Mouse (Mus musculus): ENCODE data around the gene Lctl. TPM values are rescaled to one million over a fixed set of nuclear protein-coding genes. Genes with fewer than 3 reads are reported as not detected.
"Not testable (repeated sequence)": the region's sequence is repeated elsewhere in the genome, so short reads cannot be mapped to it uniquely, and the experiment has no call there.

The Lctl gene
- total RNA-seq, 1 experiment: 2.3 TPM

GRCm38 (mm10) chr9:64119898-64120297 is 3.0 kb downstream of the Lctl start:
- H3K36me3 ChIP-seq (ENCODE audit: control insufficient read depth, insufficient read depth, low read length, poor library complexity, severe bottlenecking): no peaks in the 10 kb centered on the region
- in situ Hi-C loops (cut with MboI; ENCODE audit: low sequenced_read_pairs in 2 of 2, unreplicated experiment in 2 of 2): no loop called here
- no peaks in the 10 kb centered on the region for H3K9me3 ChIP-seq (ENCODE audit: control insufficient read depth, insufficient read depth, low read depth, low read length)
- no peak overlapping the region for H3K4me3 ChIP-seq (ENCODE audit: insufficient read depth in 1 of 2, low read depth in 1 of 2, low read length in 2 of 2, poor library complexity in 1 of 2, severe bottlenecking in 1 of 2)
- H3K9ac ChIP-seq (ENCODE audit: insufficient read depth, low read depth, low read length, poor library complexity, severe bottlenecking): no peak overlapping the region
- peaks cover 5 to 17% of the 10 kb centered on the region in 2 experiments; a peak in 3 of 4 replicates for H3K4me1 ChIP-seq (ENCODE audit: control insufficient read depth in 2 of 2, insufficient read depth in 2 of 2, low read length in 2 of 2, poor library complexity in 1 of 2)
- peak; percentile 84 for DNase-seq (ENCODE audit: low read depth, low spot score)
- peak; percentile 27; the same call in 1 of the 2 replicates for TF ChIP-seq ZC3H11A (IDR thresholded peaks at IDR 0.05; ENCODE audit: borderline replicate concordance, low read depth, low read length)
- peak; percentile 93 for TF ChIP-seq ZNF384 (IDR thresholded peaks at IDR 0.05; ENCODE audit: low read depth, low read length)
- no peak for TF ChIP-seq CHD2 (IDR thresholded peaks at IDR 0.05; ENCODE audit: low read depth, low read length)
- no peak for TF ChIP-seq MAFK (IDR thresholded peaks at IDR 0.05; ENCODE audit: insufficient read depth, low read depth, low read length)
- no peak for TF ChIP-seq HCFC1 (IDR thresholded peaks at IDR 0.05; ENCODE audit: borderline replicate concordance, insufficient read depth, low read length)
- H3K27ac ChIP-seq (ENCODE audit: insufficient read depth, low read depth, low read length, poor library complexity, severe bottlenecking): no peak overlapping the region

DNA sequence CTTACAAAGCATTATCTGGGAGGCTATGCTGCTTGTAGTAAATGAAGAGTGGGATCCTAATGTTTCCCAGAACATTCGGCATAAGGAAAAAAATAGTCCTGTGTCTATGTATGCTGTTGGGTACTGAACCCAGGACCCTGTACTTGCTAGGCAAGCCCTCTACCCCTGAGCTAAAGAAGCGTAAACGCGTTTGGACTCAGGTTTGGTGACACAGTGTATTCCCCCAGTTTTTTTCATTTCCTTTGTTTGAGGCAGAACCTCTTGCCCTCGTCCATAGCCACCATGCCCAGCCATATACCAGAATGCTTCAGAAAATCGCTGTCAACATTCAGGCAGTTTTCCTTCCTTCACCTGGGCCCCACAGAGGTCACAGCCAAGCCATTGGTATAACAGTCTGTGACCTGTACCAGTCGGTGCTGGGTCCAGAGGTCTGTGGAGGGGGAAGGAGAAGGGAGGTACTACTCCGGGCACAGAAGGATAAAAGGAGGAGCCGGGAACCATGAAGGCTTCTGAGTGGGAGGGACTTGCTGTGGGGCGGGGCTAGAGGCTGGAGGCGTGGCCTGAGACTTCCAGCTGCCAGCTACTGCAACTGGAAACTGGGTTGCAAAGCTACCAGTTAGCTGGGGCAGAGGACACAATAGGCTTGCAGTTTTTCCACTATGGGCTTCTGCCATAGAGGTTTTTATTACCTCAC is 3.8 kb downstream of the Lctl start:
- H3K27ac ChIP-seq (ENCODE audit: insufficient read depth, low read depth, low read length, poor library complexity, severe bottlenecking): no peak overlapping the region
- peak overlapping the region; percentile 45 to 54; a peak in 3 of 4 replicates for H3K4me3 ChIP-seq (ENCODE audit: insufficient read depth in 1 of 2, low read depth in 1 of 2, low read length in 2 of 2, poor library complexity in 1 of 2, severe bottlenecking in 1 of 2)
- TF ChIP-seq MAFK (IDR thresholded peaks at IDR 0.05; ENCODE audit: insufficient read depth, low read depth, low read length): no peak
- TF ChIP-seq ZC3H11A (IDR thresholded peaks at IDR 0.05; ENCODE audit: borderline replicate concordance, low read depth, low read length): no peak
- no peak for TF ChIP-seq CHD2 (IDR thresholded peaks at IDR 0.05; ENCODE audit: low read depth, low read length)
- no peak for TF ChIP-seq HCFC1 (IDR thresholded peaks at IDR 0.05; ENCODE audit: borderline replicate concordance, insufficient read depth, low read length)
- no peak for TF ChIP-seq ZNF384 (IDR thresholded peaks at IDR 0.05; ENCODE audit: low read depth, low read length)
- DNase-seq (ENCODE audit: low read depth, low spot score): peak; percentile 86
- no peaks in the 10 kb centered on the region for H3K9me3 ChIP-seq (ENCODE audit: control insufficient read depth, insufficient read depth, low read depth, low read length)
- peaks cover 5 to 24% of the 10 kb centered on the region in 2 experiments for H3K4me1 ChIP-seq (ENCODE audit: control insufficient read depth in 2 of 2, insufficient read depth in 2 of 2, low read length in 2 of 2, poor library complexity in 1 of 2)
- in situ Hi-C loops (cut with MboI; ENCODE audit: low sequenced_read_pairs in 2 of 2, unreplicated experiment in 2 of 2): no loop called here
- H3K9ac ChIP-seq (ENCODE audit: insufficient read depth, low read depth, low read length, poor library complexity, severe bottlenecking): peak overlapping the region; percentile 53; the same call in 1 of the 2 replicates
- no peaks in the 10 kb centered on the region for H3K36me3 ChIP-seq (ENCODE audit: control insufficient read depth, insufficient read depth, low read length, poor library complexity, severe bottlenecking)

- in situ Hi-C loops (cut with MboI; ENCODE audit: low sequenced_read_pairs in 2 of 2, unreplicated experiment in 2 of 2): no loop called here
- Histone ChIP-seq H3K9me3 (ENCODE audit: control insufficient read depth, insufficient read depth, low read depth, low read length) (no peaks in the 10 kb centered on the region), H3K4me1 (ENCODE audit: control insufficient read depth in 2 of 2, insufficient read depth in 2 of 2, low read length in 2 of 2, poor library complexity in 1 of 2) (peaks cover 8 to 29% of the 10 kb centered on the region in 2 experiments), H3K27ac (ENCODE audit: insufficient read depth, low read depth, low read length, poor library complexity, severe bottlenecking) (no peak overlapping the region), H3K9ac (ENCODE audit: insufficient read depth, low read depth, low read length, poor library complexity, severe bottlenecking) (peak overlapping the region; percentile 14; the same call in 1 of the 2 replicates), H3K4me3 (ENCODE audit: insufficient read depth in 1 of 2, low read depth in 1 of 2, low read length in 2 of 2, poor library complexity in 1 of 2, severe bottlenecking in 1 of 2) (peak overlapping the region in 1 of 2 experiments; percentile 18; a peak in 1 of 4 replicates), H3K36me3 (ENCODE audit: control insufficient read depth, insufficient read depth, low read length, poor library complexity, severe bottlenecking) (no peaks in the 10 kb centered on the region)
- no peak for TF ChIP-seq MAFK (IDR thresholded peaks at IDR 0.05; ENCODE audit: insufficient read depth, low read depth, low read length)
- no peak for TF ChIP-seq ZNF384 (IDR thresholded peaks at IDR 0.05; ENCODE audit: low read depth, low read length)
- peak; percentile 75 for DNase-seq (ENCODE audit: low read depth, low spot score)
These were observed 5.7 kb downstream of the Lctl start for GRCm38 (mm10) chr9:64122601-64123000.

GRCm38 (mm10) chr9:64124846-64125245 is 7.9 kb downstream of the Lctl start:
- H3K4me1 ChIP-seq (ENCODE audit: control insufficient read depth in 2 of 2, insufficient read depth in 2 of 2, low read length in 2 of 2, poor library complexity in 1 of 2): peaks cover 8 to 29% of the 10 kb centered on the region in 2 experiments
- H3K9ac ChIP-seq (ENCODE audit: insufficient read depth, low read depth, low read length, poor library complexity, severe bottlenecking); H3K36me3 ChIP-seq (ENCODE audit: control insufficient read depth, insufficient read depth, low read length, poor library complexity, severe bottlenecking); DNase-seq (ENCODE audit: low read depth, low spot score); in situ Hi-C loops (cut with MboI; ENCODE audit: low sequenced_read_pairs in 2 of 2, unreplicated experiment in 2 of 2); H3K9me3 ChIP-seq (ENCODE audit: control insufficient read depth, insufficient read depth, low read depth, low read length); H3K4me3 ChIP-seq (ENCODE audit: insufficient read depth in 1 of 2, low read depth in 1 of 2, low read length in 2 of 2, poor library complexity in 1 of 2, severe bottlenecking in 1 of 2): not testable (repeated sequence)
- peak; percentile 56 for TF ChIP-seq MAFK (IDR thresholded peaks at IDR 0.05; ENCODE audit: insufficient read depth, low read depth, low read length)
- H3K27ac ChIP-seq (ENCODE audit: insufficient read depth, low read depth, low read length, poor library complexity, severe bottlenecking): peak overlapping the region; percentile 4; the same call in 1 of the 2 replicates

DNA sequence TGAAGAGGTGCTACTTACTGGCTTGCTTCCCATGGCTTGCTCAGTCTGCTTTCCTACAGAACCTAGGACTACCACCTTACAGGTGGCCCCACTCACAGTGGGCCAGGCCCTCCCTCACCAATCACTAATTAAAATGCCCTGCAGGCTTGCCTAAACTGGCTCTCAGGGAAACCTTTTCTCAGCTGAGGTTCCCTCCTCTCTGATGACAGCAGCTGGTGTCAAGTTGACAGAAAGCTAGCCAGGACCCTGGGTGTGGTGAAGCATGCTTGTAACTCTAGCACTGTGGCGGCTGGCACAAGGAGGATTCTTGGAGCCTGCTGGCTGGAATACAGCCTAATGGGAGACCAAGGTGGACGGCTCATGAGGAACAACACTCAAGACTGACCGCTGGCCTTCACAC is 8.4 kb downstream of the Lctl start:
- no peak overlapping the region for H3K4me3 ChIP-seq (ENCODE audit: insufficient read depth in 1 of 2, low read depth in 1 of 2, low read length in 2 of 2, poor library complexity in 1 of 2, severe bottlenecking in 1 of 2)
- TF ChIP-seq HCFC1 (IDR thresholded peaks at IDR 0.05; ENCODE audit: borderline replicate concordance, insufficient read depth, low read length) (no peak), MAFK (IDR thresholded peaks at IDR 0.05; ENCODE audit: insufficient read depth, low read depth, low read length) (no peak), CHD2 (IDR thresholded peaks at IDR 0.05; ENCODE audit: low read depth, low read length) (no peak), ZC3H11A (IDR thresholded peaks at IDR 0.05; ENCODE audit: borderline replicate concordance, low read depth, low read length) (no peak), ZNF384 (IDR thresholded peaks at IDR 0.05; ENCODE audit: low read depth, low read length) (no peak)
- H3K9ac ChIP-seq (ENCODE audit: insufficient read depth, low read depth, low read length, poor library complexity, severe bottlenecking): 0 out of 2 replicates have a peak overlapping the region, but pooled peaks have one; percentile 15
- H3K27ac ChIP-seq (ENCODE audit: insufficient read depth, low read depth, low read length, poor library complexity, severe bottlenecking): peak overlapping the region; percentile 60
- H3K9me3 ChIP-seq (ENCODE audit: control insufficient read depth, insufficient read depth, low read depth, low read length): no peaks in the 10 kb centered on the region
- DNase-seq (ENCODE audit: low read depth, low spot score): no peak
- H3K36me3 ChIP-seq (ENCODE audit: control insufficient read depth, insufficient read depth, low read length, poor library complexity, severe bottlenecking): no peaks in the 10 kb centered on the region
- peaks cover 8 to 29% of the 10 kb centered on the region in 2 experiments for H3K4me1 ChIP-seq (ENCODE audit: control insufficient read depth in 2 of 2, insufficient read depth in 2 of 2, low read length in 2 of 2, poor library complexity in 1 of 2)
- in situ Hi-C loops (cut with MboI; ENCODE audit: low sequenced_read_pairs in 2 of 2, unreplicated experiment in 2 of 2): no loop called here
